Mouse (Mus musculus) ES-Bruce4 (cell line): ENCODE measurements at regions not wholly inside any gene's neighbourhood (a gene's known extent, or its start where the extent isn't known, plus 50 kb on each side); places are given as distances from the start of the nearest gene placed in this dataset.

Experiments used
- CTCF ChIP-seq: IDR thresholded peaks from one replicate; pipeline ENCODE4 v1.8.1; 2011; ENCODE audit warnings: low read depth, low read length
- POLR2A ChIP-seq: IDR thresholded peaks from one replicate; pipeline ENCODE4 v1.8.1; 2011; ENCODE audit warnings: low read length; ENCODE audit not compliant: insufficient read depth

- TF ChIP-seq CTCF (no peak), POLR2A (no peak)
Observed at GRCm38 (mm10) chr1:124706246-124706645, 660.9 kb upstream of the Dpp10 start.
